Mouse (Mus musculus): ENCODE measurements at regions not wholly inside any gene's neighbourhood (a gene's known extent, or its start where the extent isn't known, plus 50 kb on each side); places are given as distances from the start of the nearest gene placed in this dataset.

DNA sequence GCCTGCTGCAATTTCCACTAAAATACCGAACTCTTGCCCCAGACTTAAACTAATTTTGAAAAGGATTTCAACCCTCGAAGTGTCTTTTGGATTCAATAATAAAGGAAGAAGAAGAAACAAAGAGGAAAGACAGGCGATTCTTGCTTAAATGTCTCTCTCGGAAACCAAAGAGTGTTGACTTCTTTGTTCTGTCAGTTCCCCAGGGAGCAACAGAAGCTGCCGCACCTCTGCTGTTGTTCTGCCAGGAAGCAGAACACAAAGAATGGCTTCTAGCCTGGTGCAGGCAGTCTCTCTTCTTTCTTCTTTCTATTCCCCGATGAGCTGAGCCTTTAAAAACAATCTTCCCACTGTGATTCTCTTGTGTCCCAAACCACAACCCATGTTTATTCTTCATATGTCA is 104.9 kb upstream of the Krr1 start:
- WGBS = 32% methylated on average over 6 of the region's 6 CpGs
- no peak for ATAC-seq
- Histone ChIP-seq H3K9me3 (ENCODE audit: low read length) (no peaks in the 10 kb centered on the region), H3K4me2 (replicated peaks; ENCODE audit: low read depth, low read length) (no peak overlapping the region), H3K4me3 (ENCODE audit: low read depth, low read length) (no peak overlapping the region), H3K27me3 (replicated peaks; ENCODE audit: insufficient read depth, low read length) (no peaks in the 10 kb centered on the region), H3K36me3 (ENCODE audit: insufficient read depth, low read length) (no peaks in the 10 kb centered on the region), H3K4me1 (ENCODE audit: insufficient read depth, low read depth, low read length) (no peaks in the 10 kb centered on the region), H3K9ac (replicated peaks; ENCODE audit: low read depth) (no peak overlapping the region), H3K27ac (ENCODE audit: low read length) (no peak overlapping the region)
- TF ChIP-seq CTCF (IDR thresholded peaks at IDR 0.05) (no peak), EP300 (IDR thresholded peaks at IDR 0.05) (no peak)
- DNase-seq (ENCODE audit: low spot score) = no peak

DNA sequence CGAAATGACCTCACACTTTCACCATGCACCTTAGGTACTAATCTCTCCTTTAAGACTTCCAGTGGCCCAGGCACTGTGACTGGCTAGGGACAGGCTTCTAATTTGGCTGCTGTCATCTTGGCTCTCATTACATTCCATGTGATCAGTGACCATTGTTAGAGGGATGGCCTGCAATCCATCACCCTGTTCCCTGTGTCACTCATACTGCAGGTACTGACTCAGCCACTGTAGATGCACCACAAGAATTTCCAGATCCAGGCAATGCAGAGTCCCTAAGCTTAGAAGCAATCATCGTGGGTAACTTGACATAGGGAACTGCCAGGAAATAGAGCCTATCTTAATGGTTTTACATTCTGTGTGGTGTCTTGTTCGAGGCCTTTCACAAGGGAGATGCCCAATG is 92.1 kb upstream of the Krr1 start:
- H3K27me3 ChIP-seq (replicated peaks; ENCODE audit: insufficient read depth, low read length) = no peaks in the 10 kb centered on the region
- H3K27ac ChIP-seq (ENCODE audit: low read length) = no peak overlapping the region
- no peak for TF ChIP-seq CTCF (IDR thresholded peaks at IDR 0.05)
- TF ChIP-seq EP300 (IDR thresholded peaks at IDR 0.05) = no peak
- H3K4me2 ChIP-seq (replicated peaks; ENCODE audit: low read depth, low read length) = no peak overlapping the region
- DNase-seq (ENCODE audit: low spot score) (no peak), ATAC-seq (no peak)
- 80% methylated on average over 3 of the region's 3 CpGs for WGBS
- no peak overlapping the region for H3K9ac ChIP-seq (replicated peaks; ENCODE audit: low read depth)
- H3K9me3 ChIP-seq (ENCODE audit: low read length) = no peaks in the 10 kb centered on the region
- H3K4me3 ChIP-seq (ENCODE audit: low read depth, low read length) = no peak overlapping the region
- H3K4me1 ChIP-seq (ENCODE audit: insufficient read depth, low read depth, low read length) = no peaks in the 10 kb centered on the region
- H3K36me3 ChIP-seq (ENCODE audit: insufficient read depth, low read length) = no peaks in the 10 kb centered on the region

DNA sequence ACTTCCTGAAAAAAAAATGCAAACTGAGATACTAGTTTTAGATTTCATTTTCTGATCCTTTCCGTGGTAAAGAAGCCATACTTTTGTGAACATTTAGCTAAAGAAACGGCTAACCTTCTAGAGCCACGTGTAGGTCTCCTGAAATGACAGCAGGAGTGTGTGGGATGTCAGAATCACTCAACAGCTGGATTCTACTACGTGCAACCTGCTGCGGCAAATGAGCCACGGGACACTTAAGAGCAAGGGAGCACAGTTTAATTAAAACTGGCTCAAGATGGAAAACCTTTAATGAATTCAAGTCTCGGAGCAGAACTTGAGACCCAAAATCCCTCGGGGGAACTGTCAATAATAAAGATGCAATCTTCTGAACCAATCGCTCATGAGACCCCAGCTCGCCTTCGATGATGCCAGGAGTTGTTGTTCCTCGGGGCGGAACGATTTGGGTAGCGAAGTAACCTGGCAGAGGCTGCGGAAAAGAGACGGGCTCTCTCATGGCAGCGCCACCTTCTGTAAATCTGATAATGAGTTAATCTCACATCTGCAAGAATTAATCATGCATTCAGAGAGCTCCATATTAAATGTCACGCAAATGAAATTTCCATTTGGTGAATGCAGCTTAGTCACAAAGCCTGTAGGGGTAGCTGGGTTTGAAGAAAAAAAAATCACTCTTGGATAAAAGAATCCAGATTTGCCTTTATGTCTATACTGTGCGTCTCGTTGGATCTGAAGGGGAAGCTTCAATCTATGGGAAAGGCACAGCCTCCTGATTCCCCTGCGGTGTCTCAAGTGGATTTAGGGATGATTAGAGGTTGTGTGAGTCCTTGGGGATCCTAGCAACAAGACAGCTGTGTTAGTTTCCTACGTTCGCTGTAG is 90.9 kb upstream of the Krr1 start:
- Histone ChIP-seq H3K9ac (replicated peaks; ENCODE audit: low read depth) (no peak overlapping the region), H3K9me3 (ENCODE audit: low read length) (no peaks in the 10 kb centered on the region), H3K4me1 (ENCODE audit: insufficient read depth, low read depth, low read length) (no peaks in the 10 kb centered on the region), H3K27ac (ENCODE audit: low read length) (no peak overlapping the region), H3K4me2 (replicated peaks; ENCODE audit: low read depth, low read length) (no peak overlapping the region), H3K36me3 (ENCODE audit: insufficient read depth, low read length) (no peaks in the 10 kb centered on the region), H3K27me3 (replicated peaks; ENCODE audit: insufficient read depth, low read length) (no peaks in the 10 kb centered on the region), H3K4me3 (ENCODE audit: low read depth, low read length) (no peak overlapping the region)
- ATAC-seq = no peak
- WGBS = 86% methylated on average over 24 of the region's 24 CpGs
- no peak for TF ChIP-seq EP300 (IDR thresholded peaks at IDR 0.05)
- no peak for TF ChIP-seq CTCF (IDR thresholded peaks at IDR 0.05)
- DNase-seq (ENCODE audit: low spot score) = no peak

DNA sequence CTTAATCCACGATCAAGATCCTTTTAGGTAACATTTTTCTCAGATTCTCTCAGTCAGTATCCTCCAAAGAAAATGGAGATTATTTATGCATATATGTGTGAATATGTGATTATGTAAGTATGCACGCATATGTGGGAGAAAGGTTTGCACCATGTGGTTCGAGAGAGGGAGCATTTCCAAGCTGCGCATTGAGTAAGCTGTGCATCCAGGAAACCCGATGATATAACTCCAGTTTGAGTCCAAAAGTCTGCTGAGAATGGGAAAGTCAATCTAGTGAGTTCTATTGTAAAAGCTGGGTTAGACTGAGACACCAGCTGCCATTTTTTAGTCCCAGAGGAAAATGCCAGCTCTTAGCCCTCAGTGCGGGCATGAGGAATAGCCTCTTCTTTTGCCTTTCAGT is 89.9 kb upstream of the Krr1 start:
- DNase-seq (ENCODE audit: low spot score) (no peak), ATAC-seq (no peak)
- Histone ChIP-seq H3K4me3 (ENCODE audit: low read depth, low read length) (no peak overlapping the region), H3K9me3 (ENCODE audit: low read length) (no peaks in the 10 kb centered on the region), H3K36me3 (ENCODE audit: insufficient read depth, low read length) (no peaks in the 10 kb centered on the region), H3K4me1 (ENCODE audit: insufficient read depth, low read depth, low read length) (no peaks in the 10 kb centered on the region), H3K27ac (ENCODE audit: low read length) (no peak overlapping the region), H3K4me2 (replicated peaks; ENCODE audit: low read depth, low read length) (no peak overlapping the region), H3K27me3 (replicated peaks; ENCODE audit: insufficient read depth, low read length) (no peaks in the 10 kb centered on the region), H3K9ac (replicated peaks; ENCODE audit: low read depth) (no peak overlapping the region)
- no peak for TF ChIP-seq CTCF (IDR thresholded peaks at IDR 0.05)
- no peak for TF ChIP-seq EP300 (IDR thresholded peaks at IDR 0.05)
- 97% methylated on average over 6 of the region's 6 CpGs for WGBS

DNA sequence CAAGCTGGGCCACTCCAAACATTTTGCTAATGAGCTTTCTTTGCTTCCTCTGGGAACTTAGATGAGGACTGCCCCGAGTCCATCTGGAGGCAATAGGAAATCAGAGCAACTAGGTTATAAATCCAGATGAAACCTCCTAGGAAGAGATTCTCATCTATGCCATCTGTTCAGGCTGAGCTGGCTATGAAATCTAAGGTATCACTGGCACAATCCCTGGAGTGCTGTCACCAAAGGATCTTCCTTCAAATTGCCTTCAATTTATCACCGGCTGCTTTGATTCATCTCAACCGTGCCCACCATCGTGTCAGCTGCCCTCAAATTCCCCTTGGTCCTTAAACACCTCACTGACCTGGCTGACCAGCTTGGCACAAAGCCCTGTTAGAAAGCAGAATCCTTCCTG is 87.8 kb upstream of the Krr1 start:
- H3K27ac ChIP-seq (ENCODE audit: low read length) = no peak overlapping the region
- TF ChIP-seq CTCF (IDR thresholded peaks at IDR 0.05) (no peak), EP300 (IDR thresholded peaks at IDR 0.05) (no peak)
- no peak overlapping the region for H3K4me3 ChIP-seq (ENCODE audit: low read depth, low read length)
- 72% methylated on average over 4 of the region's 4 CpGs for WGBS
- no peaks in the 10 kb centered on the region for H3K27me3 ChIP-seq (replicated peaks; ENCODE audit: insufficient read depth, low read length)
- no peaks in the 10 kb centered on the region for H3K9me3 ChIP-seq (ENCODE audit: low read length)
- no peaks in the 10 kb centered on the region for H3K4me1 ChIP-seq (ENCODE audit: insufficient read depth, low read depth, low read length)
- ATAC-seq (no peak), DNase-seq (ENCODE audit: low spot score) (no peak)
- no peak overlapping the region for H3K4me2 ChIP-seq (replicated peaks; ENCODE audit: low read depth, low read length)
- no peak overlapping the region for H3K9ac ChIP-seq (replicated peaks; ENCODE audit: low read depth)
- no peaks in the 10 kb centered on the region for H3K36me3 ChIP-seq (ENCODE audit: insufficient read depth, low read length)

DNA sequence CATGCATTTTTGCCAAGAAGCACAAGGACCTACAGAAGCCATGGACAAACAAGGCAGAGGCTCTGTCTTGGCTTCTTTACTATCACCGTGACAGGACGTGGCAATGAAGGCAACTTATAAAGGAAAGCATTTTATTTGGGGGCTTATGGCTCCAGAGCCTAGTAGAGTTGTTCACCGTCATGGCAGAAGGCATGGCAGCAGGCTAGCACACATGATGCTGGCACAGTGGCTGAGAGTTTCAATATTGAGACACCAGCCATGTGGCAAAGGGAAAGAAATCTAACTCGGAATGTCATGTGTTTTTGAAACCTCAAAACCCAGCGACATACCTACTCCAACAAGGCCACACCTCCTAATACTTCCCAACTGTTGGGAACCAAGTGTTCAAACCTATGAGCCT is 83.4 kb upstream of the Krr1 start:
- no peaks in the 10 kb centered on the region for H3K4me1 ChIP-seq (ENCODE audit: insufficient read depth, low read depth, low read length)
- DNase-seq (ENCODE audit: low spot score) (no peak), ATAC-seq (no peak)
- no peaks in the 10 kb centered on the region for H3K27me3 ChIP-seq (replicated peaks; ENCODE audit: insufficient read depth, low read length)
- no peaks in the 10 kb centered on the region for H3K36me3 ChIP-seq (ENCODE audit: insufficient read depth, low read length)
- no peak overlapping the region for H3K27ac ChIP-seq (ENCODE audit: low read length)
- WGBS = 90% methylated on average over 5 of the region's 5 CpGs
- no peaks in the 10 kb centered on the region for H3K9me3 ChIP-seq (ENCODE audit: low read length)
- no peak overlapping the region for H3K9ac ChIP-seq (replicated peaks; ENCODE audit: low read depth)
- no peak overlapping the region for H3K4me2 ChIP-seq (replicated peaks; ENCODE audit: low read depth, low read length)
- no peak overlapping the region for H3K4me3 ChIP-seq (ENCODE audit: low read depth, low read length)
- no peak for TF ChIP-seq EP300 (IDR thresholded peaks at IDR 0.05)
- TF ChIP-seq CTCF (IDR thresholded peaks at IDR 0.05) = no peak

Measured in lung, postnatal 0 days (tissue).